Mouse (Mus musculus) liver, embryonic 15.5 days (tissue): ENCODE results near the gene Pitpnm3. TPM values are rescaled to one million over a fixed set of nuclear protein-coding genes. Genes with fewer than 3 reads are reported as not detected.
"Not testable (repeated sequence)": the region's sequence is repeated elsewhere in the genome, so short reads cannot be mapped to it uniquely, and the experiment has no call there.

Experiments used
- ATAC-seq: fragments of 200-750 bp; cut with Nextera tagmentation; 2 replicates; pipeline ENCODE4 v1.8.0; 2017; ENCODE audit warnings: moderate number of reproducible peaks, mild to moderate bottlenecking, moderate library complexity; ENCODE audit not compliant: insufficient read depth
- H3K27ac ChIP-seq: fragments of 300-500 bp; sonication (generic); replicated peaks from 2 replicates; pipeline ENCODE4 v1.5.1; 2015; ENCODE audit warnings: mild to moderate bottlenecking, inconsistent platforms
- H3K27me3 ChIP-seq: fragments of 300-500 bp; sonication (generic); 2 replicates; pipeline ENCODE4 v1.6.1; 2015; ENCODE audit warnings: mild to moderate bottlenecking, inconsistent platforms
- H3K36me3 ChIP-seq: fragments of 300-500 bp; sonication (generic); replicated peaks from 2 replicates; pipeline ENCODE4 v1.6.1; 2015; ENCODE audit warnings: moderate library complexity, mild to moderate bottlenecking, inconsistent platforms
- H3K4me1 ChIP-seq: fragments of 300-500 bp; sonication (generic); replicated peaks from 2 replicates; pipeline ENCODE4 v1.6.1; 2015; ENCODE audit warnings: inconsistent platforms
- H3K4me2 ChIP-seq: fragments of 300-500 bp; sonication (generic); 2 replicates; pipeline ENCODE4 v1.6.1; 2015; ENCODE audit warnings: moderate library complexity, mild to moderate bottlenecking, inconsistent platforms
- H3K4me3 ChIP-seq: fragments of 300-500 bp; sonication (generic); replicated peaks from 2 replicates; pipeline ENCODE4 v1.5.1; 2015; ENCODE audit warnings: mild to moderate bottlenecking, inconsistent platforms
- H3K9ac ChIP-seq: fragments of 300-500 bp; sonication (generic); 2 replicates; pipeline ENCODE4 v1.6.1; 2015; ENCODE audit warnings: moderate library complexity, mild to moderate bottlenecking, inconsistent platforms
- H3K9me3 ChIP-seq: fragments of 300-500 bp; sonication (generic); replicated peaks from 2 replicates; pipeline ENCODE4 v1.6.1; 2016; ENCODE audit warnings: inconsistent platforms
- WGBS: fragments of 180-500 bp; shearing (Covaris S2); methylation state at CpG from one replicate; pipeline ENCODE4 v1.1.7; 2015; ENCODE audit warnings: mixed read lengths; ENCODE audit not compliant: insufficient replicate concordance; 5-methylcytosine and 5-hydroxymethylcytosine counted together
- polyA plus RNA-seq: library from polyadenylated mRNA; unstranded; fragments of >200 nt; fragmentation: Nextera tagmentation; extraction: Ambion mirVana; gene quantifications from 2 replicates; pipeline ENCODE4 v1.2.1, GENCODE M21; 2015

Gene Pitpnm3
- polyA plus RNA-seq: 0.03 TPM in 1 of 2 replicates, not detected in the other

- ATAC-seq: no peak
- H3K9ac ChIP-seq: no peak within 1 kb of the TSS
- no peaks in the 10 kb centered on the region for H3K9me3 ChIP-seq
- no peak within 1 kb of the TSS for H3K27ac ChIP-seq
- 2% methylated on average over 90 of the region's 107 CpGs for WGBS
- peaks cover 78% of the 10 kb centered on the region for H3K27me3 ChIP-seq
- peak within 1 kb of the TSS; percentile 65 for H3K4me2 ChIP-seq
- no peaks in the 10 kb centered on the region for H3K36me3 ChIP-seq
- H3K4me3 ChIP-seq: peak within 1 kb of the TSS; percentile 42
- no peaks in the 10 kb centered on the region for H3K4me1 ChIP-seq
Observed at GRCm38 (mm10) chr11:72135383-72136158, at the start of gene Pitpnm3. Gene Pitpnm3 (minus strand): TSS chr11:72135778.

DNA sequence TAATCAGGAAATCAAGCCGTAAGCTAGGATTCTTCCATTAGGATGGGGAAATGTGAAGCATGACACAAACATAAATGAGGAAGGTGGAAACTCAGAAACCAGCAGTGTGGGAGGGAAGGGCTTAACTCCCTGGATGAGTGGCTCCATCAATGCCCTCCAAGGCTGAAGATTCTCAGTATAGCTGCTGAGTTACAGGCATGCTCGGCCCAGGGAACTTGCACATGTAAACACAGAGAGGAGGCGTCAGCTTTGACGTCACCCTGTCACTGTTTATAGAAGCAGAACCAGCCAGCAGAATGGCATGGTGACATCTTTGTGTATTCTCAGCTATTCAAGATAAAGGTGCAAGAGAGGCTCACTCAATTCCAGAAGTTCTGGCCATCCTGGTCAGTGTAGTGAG is 48.7 kb upstream of the Pitpnm3 start:
- H3K4me3 ChIP-seq: no peak overlapping the region
- H3K9ac ChIP-seq: no peak overlapping the region
- no peak overlapping the region for H3K27ac ChIP-seq
- H3K9me3 ChIP-seq: no peaks in the 10 kb centered on the region
- H3K4me2 ChIP-seq: no peak overlapping the region
- WGBS: 65% methylated on average over 4 of the region's 4 CpGs
- H3K27me3 ChIP-seq: no peaks in the 10 kb centered on the region
- no peak for ATAC-seq
- no peaks in the 10 kb centered on the region for H3K4me1 ChIP-seq
- peaks cover 13% of the 10 kb centered on the region for H3K36me3 ChIP-seq

DNA sequence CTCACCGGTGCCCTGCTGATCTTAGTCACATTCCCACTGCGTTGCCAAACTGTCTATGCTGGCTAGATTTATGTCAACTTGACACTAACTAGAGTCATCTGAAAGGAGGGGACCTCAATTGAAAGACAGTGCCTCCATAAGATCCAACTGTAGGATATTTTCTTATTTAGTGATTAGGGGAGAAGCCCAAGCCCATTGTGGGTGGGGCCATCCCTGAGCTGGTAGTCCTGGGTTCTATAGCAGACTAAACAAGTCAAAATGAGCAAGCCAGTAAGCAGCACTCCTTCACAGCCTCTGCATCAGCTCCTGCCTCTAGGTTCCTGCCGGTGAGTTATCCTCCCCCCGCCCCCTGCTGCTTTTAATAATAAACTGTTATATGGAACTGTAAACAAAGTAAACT is 45.6 kb upstream of the Pitpnm3 start:
- ATAC-seq: no peak
- Histone ChIP-seq H3K4me3 (no peak overlapping the region), H3K9ac (no peak overlapping the region), H3K27ac (no peak overlapping the region), H3K9me3 (no peaks in the 10 kb centered on the region), H3K4me1 (no peaks in the 10 kb centered on the region), H3K36me3 (peaks cover 13% of the 10 kb centered on the region; the same call in 1 of the 2 replicates), H3K4me2 (no peak overlapping the region), H3K27me3 (no peaks in the 10 kb centered on the region)
- 79% methylated on average over 4 of the region's 4 CpGs for WGBS

DNA sequence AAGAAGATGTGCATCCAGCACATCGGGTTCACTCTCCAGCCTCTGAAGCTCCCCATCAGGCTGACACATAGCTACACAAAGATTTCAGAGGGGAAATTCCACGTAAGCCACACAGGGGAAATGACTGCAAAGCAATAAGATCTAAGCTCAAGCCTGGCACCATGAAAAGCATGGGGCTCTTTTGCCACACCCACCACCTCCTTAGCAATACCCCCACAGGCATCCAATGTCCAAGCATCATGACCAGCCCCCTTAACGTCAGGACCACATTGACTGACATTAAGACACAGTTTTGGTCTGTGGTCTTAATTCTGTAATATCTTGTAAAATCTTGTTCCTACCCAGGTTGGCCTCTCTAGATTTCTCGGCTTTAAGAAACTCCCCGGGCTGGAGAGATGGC is 45.0 kb upstream of the Pitpnm3 start:
- no peak for ATAC-seq
- Histone ChIP-seq H3K9ac (no peak overlapping the region), H3K4me3 (no peak overlapping the region), H3K4me1 (no peaks in the 10 kb centered on the region), H3K27me3 (no peaks in the 10 kb centered on the region), H3K27ac (no peak overlapping the region), H3K9me3 (no peaks in the 10 kb centered on the region), H3K36me3 (peaks cover 18% of the 10 kb centered on the region), H3K4me2 (no peak overlapping the region)
- 71% methylated on average over 5 of the region's 5 CpGs for WGBS

- H3K9me3 ChIP-seq: no peaks in the 10 kb centered on the region
- H3K27me3 ChIP-seq: no peaks in the 10 kb centered on the region
- no peak overlapping the region for H3K4me3 ChIP-seq
- WGBS: 73% methylated on average over 3 of the region's 3 CpGs
- ATAC-seq: no peak
- no peak overlapping the region for H3K9ac ChIP-seq
- H3K4me2 ChIP-seq: no peak overlapping the region
- H3K36me3 ChIP-seq: peaks cover 32% of the 10 kb centered on the region
- H3K4me1 ChIP-seq: no peaks in the 10 kb centered on the region
- H3K27ac ChIP-seq: no peak overlapping the region
Observed at GRCm38 (mm10) chr11:72176553-72176952, 41.0 kb upstream of the Pitpnm3 start.

DNA sequence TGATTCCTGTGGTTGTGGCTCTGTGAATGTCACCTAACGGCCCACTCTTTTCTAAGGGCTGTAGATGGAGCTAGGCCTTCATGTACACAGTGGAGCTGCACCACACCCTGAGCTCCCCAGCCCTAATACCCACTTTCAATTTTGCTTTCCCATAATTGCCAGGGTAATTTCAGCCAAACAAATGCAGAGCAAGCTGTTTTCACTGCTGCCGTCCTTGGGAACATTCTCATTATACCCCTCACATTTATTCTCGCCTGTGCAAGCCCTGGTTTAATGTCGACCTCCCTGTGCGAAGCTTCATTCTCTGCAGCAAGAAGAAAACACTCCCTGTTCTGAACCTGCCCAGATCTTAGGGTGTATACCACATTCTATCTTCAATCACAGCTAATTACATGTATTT is 40.4 kb upstream of the Pitpnm3 start:
- Histone ChIP-seq H3K27me3 (no peaks in the 10 kb centered on the region), H3K9me3 (no peaks in the 10 kb centered on the region), H3K4me1 (no peaks in the 10 kb centered on the region), H3K27ac (no peak overlapping the region), H3K36me3 (peaks cover 31% of the 10 kb centered on the region), H3K9ac (no peak overlapping the region), H3K4me2 (no peak overlapping the region), H3K4me3 (no peak overlapping the region)
- WGBS: 72% methylated on average over 5 of the region's 5 CpGs
- ATAC-seq: no peak

DNA sequence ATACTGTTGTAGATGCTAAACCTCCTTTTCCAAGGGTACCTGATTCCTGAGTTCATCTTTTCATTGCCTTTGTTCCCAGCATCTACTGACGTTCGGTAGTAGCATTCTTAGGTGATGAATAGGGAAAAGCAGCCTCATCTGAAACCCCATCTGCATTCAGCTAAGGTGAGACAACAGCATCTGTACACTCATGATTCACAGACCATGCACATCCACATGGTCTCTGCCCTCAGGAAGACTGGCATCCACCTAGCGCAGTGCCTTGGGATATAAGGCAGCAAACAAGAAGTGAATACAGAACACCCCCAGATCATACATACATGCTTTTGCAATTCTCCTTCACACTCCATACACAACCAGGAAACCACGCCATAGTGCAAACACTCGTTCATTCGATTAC is 39.1 kb upstream of the Pitpnm3 start:
- Histone ChIP-seq H3K36me3 (peaks cover 31% of the 10 kb centered on the region), H3K4me1 (no peaks in the 10 kb centered on the region), H3K4me3 (no peak overlapping the region), H3K9me3 (no peaks in the 10 kb centered on the region), H3K9ac (no peak overlapping the region), H3K27ac (no peak overlapping the region), H3K27me3 (no peaks in the 10 kb centered on the region), H3K4me2 (no peak overlapping the region)
- WGBS: 71% methylated on average over 6 of the region's 6 CpGs
- no peak for ATAC-seq

DNA sequence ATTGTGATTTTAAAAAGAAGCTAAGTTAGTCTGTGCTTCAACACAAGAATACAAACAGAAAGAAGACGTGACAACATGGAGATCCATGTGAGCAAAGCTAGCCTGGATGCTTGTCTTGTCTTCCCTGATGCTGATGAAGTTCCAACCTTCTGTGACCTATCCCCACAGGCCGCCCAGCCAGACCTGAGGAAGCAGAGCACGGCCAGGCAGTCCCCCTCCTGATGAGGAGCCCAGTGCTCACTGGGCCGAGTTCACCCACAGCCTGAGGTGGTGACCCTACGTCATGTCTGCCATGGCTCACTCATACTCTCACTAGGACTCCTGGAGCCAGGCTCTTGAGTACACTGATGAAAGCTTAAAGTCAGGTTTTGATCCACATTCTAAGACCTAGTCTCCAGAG is 37.9 kb upstream of the Pitpnm3 start:
- no peak overlapping the region for H3K27ac ChIP-seq
- 73% methylated on average over 5 of the region's 5 CpGs for WGBS
- H3K4me2 ChIP-seq: no peak overlapping the region
- ATAC-seq: no peak
- H3K9me3 ChIP-seq: no peaks in the 10 kb centered on the region
- no peaks in the 10 kb centered on the region for H3K4me1 ChIP-seq
- H3K27me3 ChIP-seq: no peaks in the 10 kb centered on the region
- peaks cover 31% of the 10 kb centered on the region for H3K36me3 ChIP-seq
- H3K4me3 ChIP-seq: no peak overlapping the region
- H3K9ac ChIP-seq: no peak overlapping the region

DNA sequence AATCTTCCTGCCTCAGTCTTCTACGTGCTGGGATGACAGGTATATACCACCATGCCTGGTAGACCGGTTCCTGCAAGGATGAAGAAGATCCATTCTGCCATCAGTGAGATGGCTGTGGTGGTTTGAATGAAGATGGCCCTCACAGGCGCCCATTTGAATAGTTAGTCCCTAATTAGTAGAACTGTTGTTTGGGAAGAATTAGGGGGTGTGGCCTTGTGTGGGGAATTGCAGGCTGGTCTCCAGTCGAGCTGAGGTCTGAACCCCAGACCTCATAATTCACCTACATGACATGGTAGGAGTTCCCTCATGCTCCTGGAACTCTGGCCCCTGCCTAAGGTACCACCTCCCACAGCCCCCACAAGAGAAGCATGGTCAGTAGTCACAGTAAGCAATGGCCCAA is 36.3 kb upstream of the Pitpnm3 start:
- not testable (repeated sequence) for H3K27me3 ChIP-seq, H3K9ac ChIP-seq, H3K4me3 ChIP-seq, H3K9me3 ChIP-seq, H3K4me1 ChIP-seq, ATAC-seq, H3K27ac ChIP-seq, H3K4me2 ChIP-seq
- peaks cover 24% of the 10 kb centered on the region for H3K36me3 ChIP-seq
- 60% methylated on average over 4 of the region's 4 CpGs for WGBS

- Histone ChIP-seq H3K27me3 (no peaks in the 10 kb centered on the region), H3K4me1 (no peaks in the 10 kb centered on the region), H3K27ac (no peak overlapping the region), H3K4me2 (no peak overlapping the region), H3K36me3 (peaks cover 18% of the 10 kb centered on the region), H3K4me3 (no peak overlapping the region), H3K9me3 (no peaks in the 10 kb centered on the region), H3K9ac (no peak overlapping the region)
- WGBS: 78% methylated on average over 4 of the region's 4 CpGs
- no peak for ATAC-seq
Observed at GRCm38 (mm10) chr11:72169871-72170270, 34.3 kb upstream of the Pitpnm3 start.

DNA sequence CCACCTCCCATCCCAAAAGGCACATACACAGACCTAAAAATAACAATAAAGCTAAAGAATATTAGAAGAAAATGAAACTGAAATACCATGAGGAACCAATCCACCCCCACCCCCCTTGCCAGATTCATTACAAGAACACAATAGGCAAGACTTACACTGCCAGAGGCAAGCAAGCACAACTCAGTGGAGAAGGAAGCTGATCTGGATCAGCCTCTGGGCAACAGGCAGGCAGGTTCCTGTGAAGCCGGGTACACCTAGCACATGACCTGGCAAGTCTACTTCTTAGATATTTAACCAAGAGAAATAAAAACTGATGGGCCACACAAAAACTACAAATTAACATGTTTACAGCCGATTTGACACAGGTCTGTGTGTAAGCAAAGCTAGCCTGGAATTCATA is 27.6 kb upstream of the Pitpnm3 start:
- H3K9ac ChIP-seq: no peak overlapping the region
- H3K9me3 ChIP-seq: no peaks in the 10 kb centered on the region
- no peaks in the 10 kb centered on the region for H3K4me1 ChIP-seq
- H3K36me3 ChIP-seq: peaks cover 9% of the 10 kb centered on the region; the same call in 1 of the 2 replicates
- H3K4me2 ChIP-seq: no peak overlapping the region
- no peak for ATAC-seq
- no peaks in the 10 kb centered on the region for H3K27me3 ChIP-seq
- WGBS: 66% methylated on average over 2 of the region's 2 CpGs
- no peak overlapping the region for H3K27ac ChIP-seq
- H3K4me3 ChIP-seq: no peak overlapping the region

DNA sequence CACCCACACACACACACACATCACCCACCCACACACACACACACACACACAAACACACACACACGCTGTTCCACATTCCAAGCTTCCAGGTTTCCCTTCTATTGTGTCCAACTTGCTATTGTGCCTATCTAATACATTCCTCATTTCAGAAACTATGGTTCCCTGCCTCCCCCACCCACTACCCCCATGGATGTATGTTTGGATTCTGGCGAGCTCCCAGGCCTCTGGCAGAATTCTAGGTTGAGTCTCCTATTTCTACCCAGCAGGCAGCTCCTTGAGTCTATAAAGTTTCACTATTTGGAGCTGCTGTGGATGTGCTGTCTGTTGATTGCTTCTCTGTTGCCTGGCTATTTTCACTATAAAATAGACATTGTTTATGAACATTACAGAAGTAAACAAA is 21.0 kb upstream of the Pitpnm3 start:
- Histone ChIP-seq H3K9me3 (no peaks in the 10 kb centered on the region), H3K4me1 (no peaks in the 10 kb centered on the region), H3K27ac (no peak overlapping the region), H3K27me3 (no peaks in the 10 kb centered on the region), H3K4me3 (no peak overlapping the region), H3K9ac (no peak overlapping the region), H3K4me2 (no peak overlapping the region), H3K36me3 (peaks cover 8% of the 10 kb centered on the region)
- ATAC-seq: no peak
- WGBS: 57% methylated on average over 2 of the region's 2 CpGs
